Mouse (Mus musculus): ENCODE results near the gene Efna4. TPM values are rescaled to one million over a fixed set of nuclear protein-coding genes. Genes with fewer than 3 reads are reported as not detected.

Gene Efna4
- polyA plus RNA-seq (2017; shearing (Covaris generic)) = under 1 TPM; 0.28 to 0.50 TPM

GRCm38 (mm10) chr3:89337721-89338578 lies at the start of gene Efna4:
Gene Efna4 (minus strand): TSS chr3:89338028.
- ATAC-seq = peak; percentile 78

DNA sequence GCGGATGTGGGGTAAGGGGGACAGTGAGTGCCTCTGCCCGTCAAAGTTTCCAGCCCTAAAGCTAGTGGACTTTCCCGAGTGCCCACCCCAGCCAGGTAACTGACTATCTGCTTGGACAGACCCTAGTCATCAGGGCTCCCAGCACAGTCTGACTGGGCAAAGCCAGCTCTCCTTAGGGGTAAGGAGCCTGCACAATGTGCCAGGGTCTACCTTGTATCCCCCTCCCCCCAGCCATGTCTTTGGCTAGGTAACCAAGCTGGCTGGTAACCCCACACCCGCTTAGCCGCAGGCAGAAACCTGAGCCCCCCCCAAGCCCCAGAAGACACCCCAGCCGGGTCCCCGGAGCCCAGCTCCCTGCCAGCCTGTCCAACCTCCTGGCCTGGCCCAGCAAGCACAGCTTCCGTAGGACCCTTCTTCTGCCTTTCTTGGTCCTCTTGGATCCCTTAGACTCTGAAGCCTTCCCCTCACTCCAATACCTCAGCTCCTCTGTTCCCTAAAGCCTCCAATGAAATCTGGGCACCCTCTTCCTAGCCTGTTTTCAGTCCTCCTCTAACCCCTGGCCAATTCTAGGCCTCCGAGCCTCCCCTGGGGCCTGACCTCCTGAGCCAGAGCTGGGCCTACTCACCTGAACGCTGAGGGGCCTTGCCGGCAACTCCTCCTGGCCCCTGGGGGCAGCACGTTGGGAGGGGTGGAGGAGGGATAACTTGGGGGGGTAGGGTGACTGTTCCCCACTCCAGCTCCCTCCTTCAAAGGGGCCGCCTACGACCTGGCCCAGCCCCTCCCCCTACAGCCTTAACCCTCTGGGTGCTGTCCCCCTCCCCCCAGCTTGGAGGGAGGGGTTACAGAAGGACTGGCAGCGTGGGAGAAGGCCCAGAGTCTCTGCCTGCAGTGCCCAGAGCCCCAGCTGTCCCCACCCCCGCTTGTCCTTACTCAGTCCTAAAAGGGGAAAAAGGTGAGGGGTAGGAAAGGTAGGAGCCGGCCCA lies 48.9 kb upstream of the Efna4 start:
- no peak for ATAC-seq

GRCm38 (mm10) chr3:89385451-89385850 lies 47.6 kb upstream of the Efna4 start:
- no peak for ATAC-seq

DNA sequence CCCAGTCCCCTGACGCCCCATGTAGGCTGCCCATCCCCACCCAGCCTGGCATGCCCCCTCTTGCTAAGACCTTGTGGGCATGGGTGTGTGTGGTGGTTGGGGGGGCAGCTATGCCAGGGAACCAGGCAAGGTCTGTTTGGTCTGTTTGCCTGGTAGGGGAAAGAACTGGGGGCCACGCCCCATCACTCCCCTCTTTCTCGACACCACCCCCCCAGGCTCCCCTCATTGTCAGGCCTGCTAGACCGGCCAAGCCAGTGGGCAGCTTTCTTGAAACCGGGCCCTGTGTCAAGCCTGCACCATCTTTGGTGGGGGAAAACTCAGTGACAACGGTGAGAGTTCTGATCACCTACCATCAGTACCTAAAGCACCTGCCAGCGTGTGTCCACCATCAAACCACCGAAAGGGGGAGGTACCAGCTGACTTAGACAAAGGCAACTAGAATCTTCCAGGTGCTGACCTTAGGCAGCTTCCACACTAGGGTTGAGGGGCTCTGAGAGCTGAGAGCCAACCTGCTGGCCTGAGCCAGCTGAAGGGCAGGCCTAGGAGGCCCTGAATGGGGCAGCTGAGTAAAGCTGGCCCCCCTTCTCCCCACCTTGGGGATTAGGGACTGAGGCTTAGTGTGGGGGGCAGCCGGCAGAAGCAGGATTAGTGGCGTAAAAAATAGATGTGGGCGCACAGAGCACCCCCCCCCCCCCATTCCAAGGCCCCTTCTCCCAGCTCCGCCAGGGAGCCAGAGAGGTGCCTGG lies 46.7 kb upstream of the Efna4 start:
- no peak for ATAC-seq

DNA sequence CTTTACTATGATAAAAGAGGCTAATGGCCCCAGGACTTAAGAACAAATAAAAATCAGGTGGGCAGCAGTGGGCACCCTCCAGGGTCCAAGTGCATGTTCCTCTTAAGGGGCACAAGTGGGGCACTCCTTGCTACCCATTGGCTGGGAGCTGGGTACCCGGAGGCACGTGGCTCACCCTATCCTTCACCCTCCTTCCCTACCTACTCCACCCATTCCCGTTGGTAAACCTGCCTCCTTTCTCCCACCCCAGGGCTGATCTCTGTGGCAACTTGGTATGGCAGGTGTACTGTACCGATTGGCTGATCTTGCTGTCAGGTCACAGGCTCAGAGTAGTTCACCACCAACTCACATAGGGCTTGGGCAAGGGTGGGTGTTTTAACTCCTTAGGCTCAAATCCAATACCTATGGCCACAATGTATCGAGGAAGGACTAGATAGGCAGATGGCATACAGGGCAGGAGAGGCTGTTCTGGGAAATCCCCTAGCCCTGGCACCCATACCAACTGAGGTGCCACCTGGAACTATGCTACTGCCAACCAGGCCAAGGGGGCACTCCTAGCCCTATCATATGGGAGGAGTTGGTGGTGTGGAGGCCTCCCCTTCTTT lies 45.9 kb upstream of the Efna4 start:
- ATAC-seq = no peak

DNA sequence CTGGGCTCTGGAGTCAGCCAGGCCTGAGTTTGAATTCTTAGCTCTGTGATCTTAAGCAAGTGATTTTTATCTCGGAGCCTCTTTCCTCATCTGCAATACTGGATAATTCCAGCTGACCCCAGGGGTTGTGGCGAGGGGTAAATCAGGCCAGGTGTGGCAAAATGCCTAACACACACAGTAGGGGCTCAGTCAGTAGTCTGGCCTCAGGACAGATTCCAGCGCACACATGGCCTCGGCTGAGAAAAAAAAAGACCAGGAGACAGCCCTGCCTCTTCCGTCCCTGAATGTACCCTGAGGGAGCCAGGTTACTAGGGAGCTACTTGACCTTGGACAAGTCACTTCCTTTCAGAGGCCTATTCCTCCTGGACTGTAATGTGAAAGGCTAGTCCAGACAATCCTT lies 45.1 kb upstream of the Efna4 start:
- no peak for ATAC-seq

DNA sequence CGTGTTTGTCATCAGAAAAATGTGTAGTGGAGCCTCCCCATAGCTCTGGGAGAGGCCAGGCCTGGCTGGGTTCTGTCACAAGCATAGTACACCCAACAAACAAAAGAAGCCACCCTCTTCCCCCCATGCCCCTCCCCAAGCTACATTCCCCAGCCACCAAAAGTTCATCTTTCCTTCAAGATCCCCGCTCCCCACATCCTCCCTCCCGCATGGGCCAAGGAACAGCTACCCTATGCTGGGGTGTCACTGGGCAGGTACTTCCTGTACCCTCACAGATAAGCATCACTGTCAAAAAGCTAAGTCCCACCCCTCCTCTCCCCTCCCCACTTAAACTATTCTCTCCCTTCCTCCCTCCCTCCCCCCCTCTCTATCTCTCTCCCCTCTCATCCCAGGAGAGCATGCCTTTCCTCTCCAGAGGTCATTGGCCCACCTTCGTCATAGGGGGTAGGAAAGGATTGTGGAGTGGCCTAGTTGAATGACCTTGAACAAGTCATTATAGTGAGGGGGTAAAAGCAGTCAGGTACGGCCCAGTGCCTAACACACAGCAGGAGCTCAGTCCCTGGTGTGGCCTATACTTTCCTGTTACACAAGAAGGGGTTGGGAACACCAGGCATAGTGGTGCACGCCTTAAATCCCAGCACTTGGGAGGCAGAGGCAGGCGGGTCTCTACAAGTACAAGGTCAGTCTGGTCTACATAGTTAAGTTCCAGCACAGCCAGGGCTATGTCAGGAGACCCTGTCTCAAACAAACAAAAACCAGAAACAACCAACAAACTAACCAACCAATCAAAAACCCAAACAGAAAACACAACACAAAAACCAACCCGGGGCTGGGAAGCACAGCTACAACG lies 44.4 kb upstream of the Efna4 start:
- peak; percentile 42 for ATAC-seq

DNA sequence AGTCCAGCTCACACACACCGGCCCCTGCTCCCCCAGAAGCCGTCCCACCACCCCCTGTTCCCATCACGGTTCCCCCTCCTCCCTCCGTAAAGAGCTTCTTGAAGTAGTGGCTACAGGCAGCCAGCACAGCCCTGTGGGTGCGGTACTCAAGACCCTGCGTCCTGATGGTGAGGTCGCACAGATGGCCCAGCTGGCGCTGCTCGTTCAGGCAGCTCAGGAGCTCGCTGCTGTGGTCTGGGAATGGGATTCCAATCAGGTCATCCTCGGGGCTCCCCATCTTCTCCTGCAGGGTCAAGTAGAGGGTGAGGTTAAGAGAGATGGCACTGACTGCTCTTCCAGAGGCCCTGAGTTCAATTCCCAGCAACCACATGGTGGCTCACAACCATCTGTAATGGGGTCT lies 43.4 kb upstream of the Efna4 start:
- no peak for ATAC-seq

DNA sequence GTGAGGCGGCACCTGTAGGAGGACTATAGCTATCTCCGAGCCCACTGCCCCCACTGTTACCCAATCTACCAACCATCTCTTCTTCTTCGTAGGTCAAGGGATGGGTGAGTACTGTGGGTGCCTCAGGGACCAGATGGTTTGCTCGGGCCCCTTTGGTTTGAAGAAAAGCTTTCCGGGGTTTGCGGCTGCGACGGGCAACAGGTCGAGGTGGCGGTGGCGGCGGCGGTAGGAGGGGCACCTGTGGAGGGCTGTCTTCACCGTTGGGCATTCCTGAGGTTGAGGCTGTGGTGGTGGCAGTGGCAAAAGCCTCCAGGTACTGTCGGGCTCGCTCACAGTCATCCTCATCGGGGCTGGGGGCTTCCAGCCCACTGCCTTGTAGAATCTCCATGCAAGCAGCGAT lies 42.9 kb upstream of the Efna4 start:
- no peak for ATAC-seq

- ATAC-seq = no peak
These were observed 42.5 kb upstream of the Efna4 start for GRCm38 (mm10) chr3:89380291-89380690.

DNA sequence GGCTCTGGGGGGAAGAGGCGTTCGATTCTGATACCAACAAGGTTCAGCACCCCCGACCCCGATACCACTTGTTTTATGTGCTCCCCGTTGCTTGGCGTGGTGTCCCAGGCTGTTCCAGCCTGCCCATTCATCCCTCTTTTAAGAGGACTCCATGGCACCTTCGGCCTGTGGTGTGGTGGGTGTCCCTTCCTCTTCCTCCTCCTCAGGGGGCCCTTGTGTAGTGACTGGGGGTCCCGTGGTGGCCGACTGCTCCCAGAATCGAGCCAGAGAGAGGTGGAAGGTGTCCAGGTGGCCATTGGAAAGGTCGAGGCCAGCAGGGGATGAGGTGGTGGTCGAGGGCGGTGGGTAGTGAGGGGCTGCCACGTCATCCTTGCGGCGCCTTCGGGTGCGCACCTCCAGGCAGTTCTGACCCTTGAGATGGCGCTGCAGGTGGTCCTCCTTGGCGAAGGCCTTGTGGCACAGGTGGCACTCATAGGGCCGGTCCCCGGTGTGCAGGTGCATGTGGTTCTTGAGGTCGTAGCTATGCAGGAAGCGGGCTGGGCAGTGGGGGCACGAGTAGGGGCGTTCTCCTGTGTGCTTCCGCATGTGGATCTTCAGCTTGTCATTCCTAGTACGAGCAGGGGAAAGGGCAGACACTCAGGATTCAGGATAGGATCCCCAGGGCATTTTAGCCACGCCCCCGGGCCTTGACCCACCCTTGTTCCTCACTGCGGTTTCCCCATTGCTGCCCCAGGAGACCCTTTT lies 41.7 kb upstream of the Efna4 start:
- ATAC-seq = no peak

- peak; percentile 36 for ATAC-seq
These were observed 40.7 kb upstream of the Efna4 start for GRCm38 (mm10) chr3:89378394-89379067.

GRCm38 (mm10) chr3:89377831-89378230 lies 40.0 kb upstream of the Efna4 start:
- ATAC-seq = no peak

DNA sequence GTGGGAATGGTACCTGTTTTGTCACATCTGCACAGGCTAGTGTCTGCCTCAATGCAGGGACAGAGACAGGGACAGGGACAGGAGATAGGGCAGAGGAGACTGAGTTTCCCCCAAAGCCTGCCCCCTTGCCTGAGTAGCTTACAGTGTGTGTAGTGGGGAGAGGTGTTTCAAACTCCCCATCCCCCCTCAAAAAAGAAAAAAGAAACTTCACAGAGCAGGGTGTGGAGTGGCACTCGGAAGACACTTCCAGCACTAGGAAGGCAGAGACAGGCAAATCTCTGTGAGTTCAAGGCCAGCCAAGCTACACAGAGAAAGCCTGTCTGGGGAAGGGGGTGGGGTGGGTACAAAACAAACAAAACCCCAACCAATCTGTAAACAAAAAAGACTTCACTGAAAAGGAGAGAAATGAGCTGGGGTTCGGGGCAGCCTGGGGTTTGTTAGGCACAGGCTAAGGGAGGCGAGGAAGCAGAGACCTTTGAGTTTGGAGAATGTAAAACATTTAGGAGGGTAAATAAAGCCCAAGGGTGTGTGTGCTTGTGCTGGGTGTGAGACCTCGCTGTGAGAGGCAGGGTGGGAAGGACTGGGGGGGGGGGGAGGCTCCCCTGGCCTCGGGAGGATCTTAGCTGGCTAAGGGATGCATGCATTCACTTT lies 35.9 kb upstream of the Efna4 start:
- ATAC-seq = no peak

DNA sequence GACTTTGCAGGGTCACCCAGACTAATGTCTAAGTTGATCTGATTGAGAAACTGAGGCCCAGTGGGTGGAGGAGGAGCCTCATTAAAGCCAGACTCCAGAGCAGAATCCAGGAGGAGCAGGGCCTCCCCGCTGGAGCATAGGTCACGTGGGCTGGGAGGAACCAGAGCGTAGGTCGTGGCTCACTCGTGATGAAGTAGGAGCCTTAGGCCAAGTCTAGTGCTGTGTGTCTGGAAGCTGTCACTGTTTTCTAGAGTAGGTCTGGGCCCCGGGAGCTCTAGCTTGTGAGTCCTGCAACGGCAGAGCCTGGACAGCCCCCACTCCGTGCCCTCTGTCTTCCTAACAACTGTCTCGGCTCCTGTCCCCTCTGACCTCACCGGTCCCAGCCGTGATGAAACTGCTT lies 29.5 kb upstream of the Efna4 start:
- no peak for ATAC-seq

DNA sequence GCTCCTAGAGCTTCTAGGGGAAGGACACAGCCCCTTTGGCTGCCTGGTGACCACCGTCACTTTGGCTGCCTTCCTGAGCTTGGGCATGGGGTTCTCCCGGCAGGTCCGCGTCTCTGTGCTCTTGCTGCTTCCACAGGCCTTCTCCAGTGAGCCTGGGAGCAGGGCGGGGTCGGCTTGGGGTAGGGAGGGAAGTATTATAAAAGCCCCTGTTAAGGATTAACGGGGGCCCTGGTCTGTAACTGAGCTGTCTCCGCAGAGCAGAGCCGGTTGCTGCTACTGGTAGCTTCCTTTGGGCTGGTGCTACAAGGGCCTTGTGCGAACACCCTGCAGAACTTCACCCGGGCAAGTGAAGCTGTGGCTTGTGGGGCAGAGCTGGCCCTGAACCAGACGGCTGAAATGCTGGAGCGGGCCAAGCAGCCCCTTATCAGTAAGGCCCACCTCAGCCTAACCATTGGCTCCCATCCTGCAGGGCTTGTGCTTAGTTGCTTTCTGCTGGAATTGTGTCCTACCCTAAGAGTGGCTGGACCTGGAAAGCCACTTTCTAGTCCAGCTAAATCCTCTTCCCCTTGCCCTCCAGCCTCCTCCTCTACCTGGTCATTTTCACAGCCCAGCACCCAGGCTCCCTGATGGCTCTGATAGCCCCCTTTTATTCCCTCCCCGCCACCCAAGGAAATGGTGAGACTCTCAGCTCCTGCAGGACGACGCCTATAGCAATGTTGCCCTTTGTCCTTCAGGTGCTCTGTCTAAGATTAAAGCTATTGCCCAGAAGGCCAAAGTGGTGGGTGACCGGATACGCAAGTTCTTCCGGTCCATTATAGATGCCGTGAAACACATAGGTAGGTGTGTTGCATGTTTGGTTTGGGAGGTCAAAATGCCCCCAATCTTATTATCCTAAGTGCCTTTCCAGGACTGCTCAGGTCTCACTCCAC lies 27.9 kb upstream of the Efna4 start:
- no peak for ATAC-seq

- no peak for ATAC-seq
These were observed 27.3 kb upstream of the Efna4 start, which contains the start of gene Dcst1 for GRCm38 (mm10) chr3:89365153-89365485. Gene Dcst1 (minus strand): TSS chr3:89365253.

DNA sequence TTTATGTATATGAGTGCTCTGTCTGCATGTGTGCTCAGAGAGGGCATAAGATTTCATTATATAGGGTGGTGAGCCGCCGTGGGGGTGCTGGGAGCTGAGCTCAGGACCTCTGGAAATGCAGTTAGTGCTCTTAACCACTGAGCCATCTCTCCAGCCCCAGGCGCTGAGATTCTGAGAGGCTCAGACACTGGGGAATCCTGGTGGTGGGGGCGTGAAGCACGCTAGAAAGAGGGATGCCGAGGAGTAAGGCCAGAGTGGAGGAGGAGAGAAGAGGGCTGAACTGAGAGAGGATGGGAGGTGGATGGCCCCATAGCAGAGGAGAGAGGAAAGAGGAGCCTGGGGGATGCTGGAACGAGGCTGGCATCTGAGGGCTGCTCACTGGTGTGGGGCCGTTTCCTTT lies 26.8 kb upstream of the Efna4 start:
- ATAC-seq = no peak

All from activated CD4-positive, CD25-positive, alpha-beta regulatory T cell, adult 4 months (primary cell).